Mouse (Mus musculus) heart, adult 8-10 months (tissue): ENCODE data around the gene Ppp3r1. TPM values are rescaled to one million over a fixed set of nuclear protein-coding genes. Genes with fewer than 3 reads are reported as not detected.
"Not testable (repeated sequence)": the region's sequence is repeated elsewhere in the genome, so short reads cannot be mapped to it uniquely, and the experiment has no call there.

ENCODE experiments used
- DNase-seq: peaks from one replicate; pipeline ENCODE4 v3.0.0; 2022; ENCODE audit warnings: low spot score
- total RNA-seq, 4 experiments: library from RNA; stranded (reverse); gene quantifications; 2 replicates each; pipeline ENCODE4 v1.2.4; 2022

Gene Ppp3r1
- total RNA-seq, 4 experiments from 2014 or later: 63.5 to 67.1 (median 64.5) TPM

DNA sequence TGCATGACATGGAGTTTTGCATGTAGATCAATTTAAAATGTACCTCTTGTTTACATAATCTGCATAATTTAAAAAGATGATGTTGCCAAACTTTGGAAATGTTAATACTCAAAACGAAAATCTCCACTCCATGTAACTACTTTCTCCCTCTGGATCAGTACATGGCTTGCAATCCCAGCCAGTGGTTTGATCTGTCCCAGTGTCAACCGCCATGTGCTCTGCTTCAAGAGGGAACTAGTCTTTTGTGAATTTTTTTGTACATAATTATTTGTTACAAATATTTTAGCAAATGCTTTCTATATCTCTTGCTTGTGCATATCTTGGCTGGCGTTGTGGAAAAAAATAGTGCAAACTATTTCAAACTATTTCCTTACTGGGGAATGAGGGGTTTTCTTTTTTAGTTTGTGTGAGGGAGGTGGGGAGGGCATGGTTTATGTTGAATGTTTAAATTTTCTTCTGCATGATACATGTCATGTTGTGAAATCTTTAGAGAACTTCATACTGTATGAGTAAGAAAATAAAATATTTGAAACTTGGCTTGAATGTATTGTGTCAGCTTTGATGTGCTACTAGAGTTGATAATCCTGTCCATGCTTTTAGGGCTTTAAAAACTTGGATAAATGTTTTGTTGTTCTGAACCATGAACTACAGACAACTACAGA lies 40.9 kb downstream of the Ppp3r1 start:
- DNase-seq: no peak

DNA sequence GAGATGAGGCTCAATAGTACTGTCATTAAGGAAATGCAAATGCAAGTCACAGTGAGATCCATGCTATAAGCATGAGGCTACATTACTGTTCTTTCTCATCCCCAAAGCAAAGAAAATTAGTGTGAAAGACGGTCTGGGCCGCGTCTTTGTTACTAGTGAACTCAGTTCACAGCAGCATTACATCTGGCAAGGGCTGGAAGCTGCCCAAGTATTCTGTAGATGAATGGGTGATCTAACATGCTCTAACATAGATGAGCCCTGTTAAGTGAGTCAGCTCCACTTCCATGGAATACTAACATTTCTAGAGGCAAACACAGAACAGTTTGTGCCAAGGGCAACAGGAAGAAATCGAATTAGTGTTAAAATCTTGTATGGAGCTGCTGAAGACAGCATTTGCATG lies 41.9 kb downstream of the Ppp3r1 start:
- no peak for DNase-seq

- DNase-seq: no peak
Observed at GRCm38 (mm10) chr11:17202481-17202880, 43.4 kb downstream of the Ppp3r1 start.

- peak; percentile 97 for DNase-seq
Observed at GRCm38 (mm10) chr11:17211258-17212140, 52.4 kb downstream of the Ppp3r1 start, which contains the start of gene Pno1. Pno1 (minus strand) TSS chr11:17211568.

DNA sequence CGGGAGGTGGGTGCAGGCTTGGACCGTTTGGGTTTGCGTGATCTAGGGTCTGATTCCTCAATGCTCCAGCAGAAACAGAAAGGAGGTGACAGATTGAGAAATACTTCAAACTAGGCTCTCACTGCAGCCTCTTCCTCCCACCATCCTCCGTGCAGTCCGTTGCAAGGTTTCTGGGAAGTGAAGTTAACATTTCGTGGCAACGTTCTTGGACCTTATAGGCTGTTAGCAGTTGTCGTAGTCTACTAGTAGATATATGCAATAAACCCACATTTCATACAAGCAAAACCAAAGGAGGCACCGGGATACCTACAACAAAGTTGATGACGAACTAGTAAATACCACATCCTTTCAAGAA lies 53.1 kb downstream of the Ppp3r1 start:
- DNase-seq: no peak

- DNase-seq: no peak
Observed at GRCm38 (mm10) chr11:17212903-17213509, 53.9 kb downstream of the Ppp3r1 start.

GRCm38 (mm10) chr11:17215475-17215874 lies 56.4 kb downstream of the Ppp3r1 start:
- DNase-seq: no peak

DNA sequence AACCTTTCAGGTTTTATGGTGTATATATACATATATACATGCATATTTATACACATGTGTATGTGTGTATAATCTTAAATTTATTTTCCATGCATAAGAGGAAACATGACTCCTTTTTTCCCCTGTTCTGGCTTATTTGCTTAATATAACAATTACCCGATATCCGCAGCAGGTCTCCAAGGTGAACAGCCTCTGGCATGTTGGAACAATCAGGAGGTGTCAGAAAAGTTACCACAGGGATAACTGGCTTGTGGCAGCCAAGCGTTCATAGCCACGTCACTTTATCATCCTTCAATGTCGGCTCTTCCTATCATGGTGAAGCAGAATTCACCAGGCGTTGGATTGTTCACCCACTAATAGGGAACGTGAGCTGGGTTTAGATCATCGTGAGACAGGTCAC lies 62.1 kb downstream of the Ppp3r1 start:
- DNase-seq: no peak

DNA sequence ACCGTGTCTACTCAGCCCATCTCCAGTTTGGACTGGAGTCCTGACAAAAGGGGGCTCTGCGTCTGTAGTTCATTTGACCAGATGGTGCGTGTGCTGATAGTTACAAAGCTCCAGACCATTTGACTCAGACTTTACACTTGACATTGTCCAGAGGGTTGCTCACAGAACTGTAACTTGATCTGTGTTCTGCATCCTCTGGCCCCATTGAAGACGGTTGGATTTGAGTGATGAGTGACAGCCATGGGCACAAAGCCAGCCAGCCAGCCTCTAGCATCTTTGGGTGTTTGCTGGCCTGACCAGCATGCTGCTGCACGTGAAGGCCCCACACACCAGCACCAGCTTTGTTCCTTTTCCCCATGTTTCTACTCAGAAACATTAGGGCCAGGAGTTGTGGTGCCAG lies 73.7 kb downstream of the Ppp3r1 start:
- no peak for DNase-seq

GRCm38 (mm10) chr11:17236449-17237037 lies 77.5 kb downstream of the Ppp3r1 start:
- DNase-seq: no peak

DNA sequence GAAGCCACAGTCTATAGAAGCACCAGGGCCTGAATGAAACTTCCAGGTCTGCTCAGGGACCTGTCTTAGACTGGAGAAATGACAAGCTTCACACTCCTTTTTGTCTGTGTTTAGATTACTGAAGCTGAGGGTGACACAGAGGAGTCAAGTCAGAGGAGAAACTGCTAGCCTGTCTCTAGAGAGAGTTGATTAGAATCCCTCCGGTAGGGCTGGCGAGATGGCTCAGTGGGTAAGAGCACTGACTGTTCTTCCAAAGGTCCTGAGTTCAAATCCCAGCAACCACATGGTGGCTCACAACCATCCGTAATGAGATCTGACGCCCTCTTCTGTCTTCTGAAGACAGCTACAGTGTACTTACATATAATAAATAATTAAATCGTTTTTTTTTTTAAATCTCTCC lies 79.5 kb downstream of the Ppp3r1 start:
- not testable (repeated sequence) for DNase-seq

DNA sequence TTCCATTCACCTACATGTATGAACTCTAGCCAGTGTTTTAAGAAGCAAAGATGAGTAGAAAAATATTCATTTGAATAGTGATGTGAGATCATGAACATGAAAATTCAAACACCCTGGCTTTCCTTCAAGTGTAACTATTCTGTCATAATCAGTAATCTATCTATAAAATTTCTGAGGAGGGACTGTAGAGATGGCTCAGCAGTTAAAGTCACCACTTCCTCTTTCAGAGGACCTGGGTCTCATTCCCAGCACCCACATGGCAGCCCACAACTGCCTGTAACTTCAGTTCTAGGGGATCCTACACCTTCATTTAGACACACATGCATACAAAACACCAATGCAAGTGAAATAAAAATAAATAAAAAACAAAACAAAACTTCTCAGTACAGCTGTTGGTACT lies 89.7 kb downstream of the Ppp3r1 start:
- DNase-seq: no peak

Other genes starting within 250 kb of the Ppp3r1 start
- gene Fbxo48, start 207.9 kb upstream of the Ppp3r1 start, total RNA-seq: under 1 TPM; 0.11 to 0.28 (median 0.19) TPM
- 1 to 10 TPM; 3.0 to 3.4 (median 3.2) TPM for gene Cnrip1, start 107.7 kb upstream of the Ppp3r1 start, total RNA-seq
- gene Plek, start 106.9 kb upstream of the Ppp3r1 start, total RNA-seq: 1 to 10 TPM; 3.6 to 7.9 (median 4.4) TPM
- 10 to 100 TPM; 10.7 to 14.1 (median 11.2) TPM for gene Wdr92, start 22.8 kb downstream of the Ppp3r1 start, total RNA-seq
- 10 to 100 TPM; 31.5 to 36.2 (median 35.2) TPM for gene Pno1, start 52.3 kb downstream of the Ppp3r1 start, total RNA-seq
- 10 to 100 TPM; 32.9 to 38.0 (median 36.5) TPM for gene C1d, start 98.3 kb downstream of the Ppp3r1 start, total RNA-seq